Mouse (Mus musculus): Measurements from ENCODE around the gene Arhgdib.

The Arhgdib gene

GRCm38 (mm10) chr6:136921601-136922000 lies 20.1 kb downstream of the Arhgdib start:
- in situ Hi-C loops (cut with MboI) = no loop called here

- in situ Hi-C loops (cut with MboI) = no loop called here
These were observed 21.1 kb downstream of the Arhgdib start for GRCm38 (mm10) chr6:136920320-136921257.

GRCm38 (mm10) chr6:136917885-136918284 lies 23.8 kb downstream of the Arhgdib start:
- in situ Hi-C loops (cut with MboI) = no loop called here

- in situ Hi-C loops (cut with MboI) = no loop called here
These were observed 25.8 kb downstream of the Arhgdib start for GRCm38 (mm10) chr6:136915721-136916395.

- in situ Hi-C loops (cut with MboI) = no loop called here
These were observed 27.5 kb downstream of the Arhgdib start for GRCm38 (mm10) chr6:136914234-136914633.

- in situ Hi-C loops (cut with MboI) = no loop called here
These were observed 28.1 kb downstream of the Arhgdib start for GRCm38 (mm10) chr6:136913384-136914126.

- in situ Hi-C loops (cut with MboI) = no loop called here
These were observed 28.9 kb downstream of the Arhgdib start for GRCm38 (mm10) chr6:136912751-136913265.

- in situ Hi-C loops (cut with MboI) = no loop called here
These were observed 31.3 kb downstream of the Arhgdib start for GRCm38 (mm10) chr6:136910247-136910890.

- in situ Hi-C loops (cut with MboI) = no loop called here
These were observed 34.8 kb downstream of the Arhgdib start for GRCm38 (mm10) chr6:136906937-136907293.

- in situ Hi-C loops (cut with MboI) = no loop called here
These were observed 35.3 kb downstream of the Arhgdib start for GRCm38 (mm10) chr6:136906283-136906936.

GRCm38 (mm10) chr6:136903885-136904470 lies 37.7 kb downstream of the Arhgdib start:
- in situ Hi-C loops (cut with MboI) = no loop called here

- in situ Hi-C loops (cut with MboI) = no loop called here
These were observed 39.2 kb downstream of the Arhgdib start for GRCm38 (mm10) chr6:136902527-136902926.

- in situ Hi-C loops (cut with MboI) = no loop called here
These were observed 40.7 kb downstream of the Arhgdib start for GRCm38 (mm10) chr6:136901010-136901409.

GRCm38 (mm10) chr6:136900369-136901009 lies 41.2 kb downstream of the Arhgdib start:
- in situ Hi-C loops (cut with MboI) = no loop called here

- in situ Hi-C loops (cut with MboI) = no loop called here
These were observed 42.7 kb downstream of the Arhgdib start for GRCm38 (mm10) chr6:136898954-136899353.

- in situ Hi-C loops (cut with MboI) = no loop called here
These were observed 43.5 kb downstream of the Arhgdib start for GRCm38 (mm10) chr6:136898222-136898621.

GRCm38 (mm10) chr6:136897789-136898188 lies 43.9 kb downstream of the Arhgdib start:
- in situ Hi-C loops (cut with MboI) = no loop called here

- in situ Hi-C loops (cut with MboI) = no loop called here
These were observed 47.0 kb downstream of the Arhgdib start for GRCm38 (mm10) chr6:136894532-136895339.

GRCm38 (mm10) chr6:136892002-136892401 lies 49.7 kb downstream of the Arhgdib start:
- in situ Hi-C loops (cut with MboI) = no loop called here

Data from mature B cell (primary cell).